Mouse (Mus musculus) intestine, postnatal 0 days (tissue): Measurements from ENCODE around the gene Kat7. TPM values are rescaled to one million over a fixed set of nuclear protein-coding genes. Genes with fewer than 3 reads are reported as not detected.

Experiments
- ATAC-seq: fragments of 200-750 bp; cut with Nextera tagmentation; 2 replicates; pipeline ENCODE4 v1.8.0; 2017; ENCODE audit warnings: mild to moderate bottlenecking, moderate TSS enrichment, moderate library complexity
- H3K27ac ChIP-seq: fragments of 300-500 bp; sonication (generic); 2 replicates; pipeline ENCODE4 v1.5.1; 2014; ENCODE audit warnings: mild to moderate bottlenecking, low read depth, low read length, moderate library complexity
- H3K27me3 ChIP-seq: fragments of 300-500 bp; sonication (generic); replicated peaks from 2 replicates; pipeline ENCODE4 v1.6.1; 2014; ENCODE audit warnings: low read length, mixed read lengths; ENCODE audit not compliant: control insufficient read depth, insufficient read depth
- H3K36me3 ChIP-seq: fragments of 300-500 bp; sonication (generic); 2 replicates; pipeline ENCODE4 v1.6.1; 2014; ENCODE audit warnings: mild to moderate bottlenecking, moderate library complexity; ENCODE audit not compliant: control insufficient read depth, insufficient read depth
- H3K4me1 ChIP-seq: fragments of 300-500 bp; sonication (generic); replicated peaks from 2 replicates; pipeline ENCODE4 v1.6.1; 2014; ENCODE audit warnings: antibody characterized with exemption, low read length, mixed read lengths; ENCODE audit not compliant: control insufficient read depth, insufficient read depth
- H3K4me2 ChIP-seq: fragments of 300-500 bp; sonication (generic); replicated peaks from 2 replicates; pipeline ENCODE4 v1.6.1; 2014; ENCODE audit warnings: low read depth, mild to moderate bottlenecking, moderate library complexity
- H3K4me3 ChIP-seq: fragments of 300-500 bp; sonication (generic); 2 replicates; pipeline ENCODE4 v1.5.1; 2014; ENCODE audit warnings: low read depth, low read length
- H3K9ac ChIP-seq: fragments of 300-500 bp; sonication (generic); 2 replicates; pipeline ENCODE4 v1.6.1; 2014; ENCODE audit warnings: mild to moderate bottlenecking, low read depth, low read length
- H3K9me3 ChIP-seq: fragments of 300-500 bp; sonication (generic); 2 replicates; pipeline ENCODE4 v1.6.1; 2016; ENCODE audit warnings: mixed run types; ENCODE audit not compliant: control insufficient read depth
- CTCF ChIP-seq: sonication (generic); IDR thresholded peaks from 2 replicates; pipeline ENCODE4 v1.5.1; 2016; ENCODE audit warnings: low read depth, mild to moderate bottlenecking, control low read depth, antibody characterized with exemption, moderate library complexity
- WGBS: fragments of 180-500 bp; shearing (Covaris S2); extraction: QIAGEN DNeasy Blood & Tissue Kit; methylation state at CpG from one replicate; pipeline ENCODE4 v1.1.7; 2014; 5-methylcytosine and 5-hydroxymethylcytosine counted together
- polyA plus RNA-seq: library from polyadenylated mRNA; unstranded; fragments of >200 nt; fragmentation: Nextera tagmentation; extraction: Ambion mirVana; gene quantifications from 2 replicates; pipeline ENCODE4 v1.2.1, GENCODE M21; 2015

Kat7 gene
- polyA plus RNA-seq, 1 experiment from 2014 or later: 29.7 TPM

- TF ChIP-seq CTCF: no peak
- no peak for ATAC-seq
- Histone ChIP-seq H3K4me2 (no peak overlapping the region), H3K27me3 (no peaks in the 10 kb centered on the region), H3K27ac (no peak overlapping the region), H3K9ac (no peak overlapping the region), H3K9me3 (no peaks in the 10 kb centered on the region), H3K4me3 (no peak overlapping the region), H3K36me3 (peaks cover 94% of the 10 kb centered on the region), H3K4me1 (no peaks in the 10 kb centered on the region)
- WGBS: 93% methylated on average over 5 of the region's 5 CpGs
Observed at GRCm38 (mm10) chr11:95282331-95282730, 27.7 kb downstream of the Kat7 start.

- H3K9me3 ChIP-seq: no peaks in the 10 kb centered on the region
- ATAC-seq: no peak
- no peak overlapping the region for H3K4me2 ChIP-seq
- peak; percentile 50 for TF ChIP-seq CTCF
- H3K4me3 ChIP-seq: no peak overlapping the region
- WGBS: 90% methylated on average over 4 of the region's 4 CpGs
- H3K9ac ChIP-seq: no peak overlapping the region
- no peaks in the 10 kb centered on the region for H3K27me3 ChIP-seq
- H3K36me3 ChIP-seq: peaks cover 94% of the 10 kb centered on the region
- no peaks in the 10 kb centered on the region for H3K4me1 ChIP-seq
- H3K27ac ChIP-seq: no peak overlapping the region
Observed at GRCm38 (mm10) chr11:95279061-95279659, 30.9 kb downstream of the Kat7 start.

- Histone ChIP-seq H3K27me3 (no peaks in the 10 kb centered on the region), H3K4me2 (no peak overlapping the region), H3K9ac (no peak overlapping the region), H3K9me3 (no peaks in the 10 kb centered on the region), H3K4me3 (no peak overlapping the region), H3K27ac (no peak overlapping the region), H3K36me3 (peaks cover 95% of the 10 kb centered on the region), H3K4me1 (no peaks in the 10 kb centered on the region)
- 78% methylated on average over 6 of the region's 6 CpGs for WGBS
- no peak for TF ChIP-seq CTCF
- no peak for ATAC-seq
Observed at GRCm38 (mm10) chr11:95276056-95276455, 34.0 kb downstream of the Kat7 start.

GRCm38 (mm10) chr11:95274613-95275012, 35.4 kb downstream of the Kat7 start:
- ATAC-seq: no peak
- Histone ChIP-seq H3K36me3 (peaks cover 95% of the 10 kb centered on the region), H3K4me1 (no peaks in the 10 kb centered on the region), H3K27ac (no peak overlapping the region), H3K9me3 (no peaks in the 10 kb centered on the region), H3K4me3 (no peak overlapping the region), H3K9ac (no peak overlapping the region), H3K27me3 (no peaks in the 10 kb centered on the region), H3K4me2 (no peak overlapping the region)
- TF ChIP-seq CTCF: no peak
- WGBS: 83% methylated on average over 3 of the region's 3 CpGs

- ATAC-seq: no peak
- peaks cover 93% of the 10 kb centered on the region for H3K36me3 ChIP-seq
- H3K4me3 ChIP-seq: no peak overlapping the region
- peak overlapping the region; percentile 46; the same call in 1 of the 2 replicates for H3K27ac ChIP-seq
- H3K4me1 ChIP-seq: no peaks in the 10 kb centered on the region
- no peak overlapping the region for H3K9ac ChIP-seq
- 57% methylated on average over 5 of the region's 5 CpGs for WGBS
- no peak for TF ChIP-seq CTCF
- no peaks in the 10 kb centered on the region for H3K9me3 ChIP-seq
- H3K4me2 ChIP-seq: no peak overlapping the region
- no peaks in the 10 kb centered on the region for H3K27me3 ChIP-seq
Observed at GRCm38 (mm10) chr11:95273661-95274060, 36.4 kb downstream of the Kat7 start.

GRCm38 (mm10) chr11:95266540-95267245, 43.4 kb downstream of the Kat7 start:
- H3K27ac ChIP-seq: no peak overlapping the region
- TF ChIP-seq CTCF: no peak
- H3K4me1 ChIP-seq: no peaks in the 10 kb centered on the region
- H3K4me3 ChIP-seq: no peak overlapping the region
- H3K27me3 ChIP-seq: no peaks in the 10 kb centered on the region
- peak; percentile 56; the same call in 1 of the 2 replicates for ATAC-seq
- no peak overlapping the region for H3K4me2 ChIP-seq
- no peak overlapping the region for H3K9ac ChIP-seq
- WGBS: 46% methylated on average over 6 of the region's 6 CpGs
- H3K36me3 ChIP-seq: peaks cover 34% of the 10 kb centered on the region
- no peaks in the 10 kb centered on the region for H3K9me3 ChIP-seq
